Mouse (Mus musculus) G1E (cell line): ENCODE measurements around the gene Rbm28. TPM values are rescaled to one million over a fixed set of nuclear protein-coding genes. Genes with fewer than 3 reads are reported as not detected.

ENCODE experiments used
- ATAC-seq: 2 replicates; pipeline ENCODE4 v1.8.0; 2016; ENCODE audit warnings: mild to moderate bottlenecking; ENCODE audit not compliant: insufficient number of reproducible peaks, poor library complexity, low FRiP score, severe bottlenecking; ENCODE audit errors: extremely low read depth
- DNase-seq: peaks from one replicate; pipeline ENCODE4 v3.0.0; 2012; ENCODE audit warnings: low spot score
- H3K27me3 ChIP-seq: 2 replicates; pipeline ENCODE4 v1.6.1; 2012; ENCODE audit warnings: mild to moderate bottlenecking, low read length, inconsistent platforms; ENCODE audit not compliant: insufficient read depth
- H3K36me3 ChIP-seq: replicated peaks from 2 replicates; pipeline ENCODE3; 2012; ENCODE audit warnings: mild to moderate bottlenecking, inconsistent platforms
- H3K4me1 ChIP-seq: 2 replicates; pipeline ENCODE4 v1.6.1; 2012; ENCODE audit warnings: low read depth, low read length, inconsistent platforms, mixed read lengths; ENCODE audit not compliant: insufficient read depth
- H3K4me3 ChIP-seq: 2 replicates; pipeline ENCODE4 v1.5.1; 2012; ENCODE audit warnings: low read depth, mild to moderate bottlenecking, inconsistent platforms, low read length, moderate library complexity, mixed read lengths
- H3K9me3 ChIP-seq: replicated peaks from 2 replicates; pipeline ENCODE4 v1.6.1; 2012; ENCODE audit warnings: inconsistent platforms
- CTCF ChIP-seq: IDR thresholded peaks from 2 replicates; pipeline ENCODE4 v1.5.1; 2012; ENCODE audit warnings: low read depth, low read length, inconsistent platforms, mixed read lengths
- GATA1 ChIP-seq: IDR thresholded peaks from 2 replicates; pipeline ENCODE4 v1.6.1; 2012; ENCODE audit warnings: borderline replicate concordance, low read length, inconsistent platforms, mixed read lengths
- GATA2 ChIP-seq: IDR thresholded peaks from 2 replicates; pipeline ENCODE4 v1.6.1; 2012; ENCODE audit warnings: low read depth, low read length, inconsistent platforms, borderline replicate concordance
- POLR2AphosphoS5 ChIP-seq: IDR thresholded peaks from 2 replicates; pipeline ENCODE4 v1.6.1; 2012; ENCODE audit warnings: low read depth, low read length, inconsistent platforms; ENCODE audit not compliant: insufficient replicate concordance
- TAL1 ChIP-seq: conservative IDR thresholded peaks from 2 replicates; pipeline ENCODE4 v1.6.1; 2012; ENCODE audit warnings: low read depth, low read length, inconsistent platforms, mixed read lengths
- polyA plus RNA-seq: library from polyadenylated mRNA; stranded (reverse); fragments of >175 nt; gene quantifications from 2 replicates; pipeline ENCODE4 v1.2.3, GENCODE M21; 2012
- total RNA-seq, 2 experiments: library from RNA; stranded (forward) in 1 of 2; stranded (reverse) in 1 of 2; fragments of 200-1000 nt in 1 of 2; fragments of >200 nt in 1 of 2; fragmentation: Nextera tagmentation in 1 of 2; gene quantifications; 2 replicates each; pipeline ENCODE4 v1.2.3; 2014 to 2017

Gene Rbm28
- total and polyA plus RNA-seq, 3 experiments: 19.1 to 61.0 (median 59.1) TPM

DNA sequence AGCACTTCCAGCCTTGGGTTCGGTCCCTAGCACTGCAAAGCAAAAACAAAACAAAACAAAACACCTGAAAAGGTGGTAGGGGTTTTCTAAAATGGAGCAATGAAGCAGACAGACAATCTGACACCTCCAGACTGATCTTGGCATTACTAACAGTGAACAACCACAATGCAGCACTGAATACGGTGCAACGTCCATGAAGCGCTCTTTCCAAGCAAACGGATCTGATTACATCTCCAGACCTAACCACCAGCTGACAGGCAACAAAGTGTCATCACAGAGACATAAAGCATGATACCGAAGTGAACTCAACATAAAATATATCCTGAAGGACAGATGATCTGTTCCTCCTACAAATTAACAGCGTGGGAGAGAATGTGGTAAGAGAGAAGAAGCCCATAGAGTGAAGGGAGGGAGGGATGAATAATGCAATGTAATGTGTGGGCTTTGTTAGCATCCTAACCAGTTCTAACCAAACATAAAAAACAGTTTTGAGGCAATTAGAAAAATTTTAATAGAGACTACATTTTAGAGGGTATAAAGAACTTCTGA is 37.9 kb downstream of the Rbm28 start:
- Histone ChIP-seq H3K9me3 (no peaks in the 10 kb centered on the region), H3K27me3 (no peaks in the 10 kb centered on the region), H3K36me3 (peaks cover 79% of the 10 kb centered on the region), H3K4me1 (no peaks in the 10 kb centered on the region), H3K4me3 (no peak overlapping the region)
- DNase-seq: no peak
- TF ChIP-seq TAL1 (no peak), GATA1 (no peak), GATA2 (no peak), CTCF (no peak), POLR2AphosphoS5 (no peak)
- ATAC-seq: no peak

DNA sequence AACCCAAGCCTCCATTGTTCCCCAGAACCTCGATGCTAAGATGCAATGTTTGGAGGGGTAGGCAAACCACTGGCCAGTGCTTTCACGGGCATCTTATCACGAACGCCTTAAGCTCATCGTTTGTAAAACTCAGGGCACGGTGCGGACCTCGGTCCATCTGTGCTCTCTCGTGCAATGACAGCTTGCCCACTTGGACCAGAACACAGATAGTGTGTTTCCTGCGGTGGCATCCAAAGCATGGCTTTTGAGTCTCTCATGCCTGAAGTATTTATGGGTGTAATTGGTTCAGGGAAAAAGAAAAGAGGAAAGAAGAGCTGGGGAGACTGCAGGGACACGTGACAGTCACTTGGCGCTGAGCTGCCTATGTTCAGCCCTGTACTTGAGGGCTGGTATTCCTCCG is 44.8 kb downstream of the Rbm28 start:
- Histone ChIP-seq H3K27me3 (peaks cover 7% of the 10 kb centered on the region), H3K36me3 (peaks cover 14% of the 10 kb centered on the region), H3K9me3 (no peaks in the 10 kb centered on the region), H3K4me3 (no peak overlapping the region), H3K4me1 (0 out of 2 replicates have a peak, but pooled peaks cover 2% of the 10 kb centered on the region)
- ATAC-seq: no peak
- no peak for DNase-seq
- TF ChIP-seq GATA1 (no peak), GATA2 (no peak), TAL1 (no peak), CTCF (no peak), POLR2AphosphoS5 (no peak)

DNA sequence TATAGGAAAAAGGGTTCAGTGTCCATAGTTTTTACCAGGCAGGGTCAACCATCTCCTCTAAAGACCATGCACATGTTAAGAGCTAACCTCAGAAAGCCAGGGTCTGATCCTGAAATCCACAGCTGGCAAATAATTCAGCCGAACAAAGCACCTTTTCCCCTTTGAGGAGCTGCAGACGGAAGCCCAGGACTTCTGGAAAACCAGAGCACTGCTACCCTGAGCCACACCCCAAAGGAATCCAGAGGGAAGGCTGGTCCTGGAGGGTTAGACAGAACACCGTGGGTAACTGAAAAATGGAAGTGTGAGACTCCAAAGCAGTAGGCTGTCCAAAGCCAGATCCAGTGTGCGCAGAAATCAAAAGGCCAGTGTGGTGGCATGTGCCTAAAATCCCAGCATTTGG is 45.8 kb downstream of the Rbm28 start:
- Histone ChIP-seq H3K4me3 (no peak overlapping the region), H3K9me3 (no peaks in the 10 kb centered on the region), H3K36me3 (peaks cover 5% of the 10 kb centered on the region), H3K27me3 (peaks cover 7% of the 10 kb centered on the region), H3K4me1 (0 out of 2 replicates have a peak, but pooled peaks cover 2% of the 10 kb centered on the region)
- DNase-seq (no peak), ATAC-seq (no peak)
- TF ChIP-seq CTCF: no peak
- TF ChIP-seq POLR2AphosphoS5: no peak
- TF ChIP-seq GATA1: no peak
- TF ChIP-seq TAL1: no peak
- no peak for TF ChIP-seq GATA2

DNA sequence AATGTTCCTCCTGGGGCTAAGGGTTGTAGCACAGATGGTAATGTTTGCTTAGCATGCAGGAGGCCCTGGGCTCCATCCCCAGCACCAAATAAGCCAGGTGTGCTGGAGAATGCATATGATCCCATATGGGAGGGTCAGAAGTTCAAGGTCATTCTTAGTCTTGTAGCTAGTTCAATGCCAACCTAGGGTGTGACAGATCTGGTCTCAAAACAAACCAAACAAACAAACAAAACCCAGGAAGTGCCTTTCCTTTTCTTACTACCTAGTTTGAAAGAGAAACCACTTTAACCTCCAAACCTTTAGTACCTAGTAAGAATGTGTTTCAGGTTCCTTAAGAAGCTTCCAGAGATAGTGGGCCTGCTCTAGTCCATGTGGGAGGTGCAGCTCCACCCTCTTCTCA is 46.6 kb downstream of the Rbm28 start:
- DNase-seq (no peak), ATAC-seq (no peak)
- H3K4me3 ChIP-seq: no peak overlapping the region
- no peaks in the 10 kb centered on the region for H3K9me3 ChIP-seq
- no peak for TF ChIP-seq GATA1
- TF ChIP-seq GATA2: no peak
- no peak for TF ChIP-seq CTCF
- no peak for TF ChIP-seq POLR2AphosphoS5
- TF ChIP-seq TAL1: no peak
- peaks cover 7% of the 10 kb centered on the region for H3K27me3 ChIP-seq
- H3K4me1 ChIP-seq: 0 out of 2 replicates have a peak, but pooled peaks cover 2% of the 10 kb centered on the region
- H3K36me3 ChIP-seq: peaks cover 2% of the 10 kb centered on the region

DNA sequence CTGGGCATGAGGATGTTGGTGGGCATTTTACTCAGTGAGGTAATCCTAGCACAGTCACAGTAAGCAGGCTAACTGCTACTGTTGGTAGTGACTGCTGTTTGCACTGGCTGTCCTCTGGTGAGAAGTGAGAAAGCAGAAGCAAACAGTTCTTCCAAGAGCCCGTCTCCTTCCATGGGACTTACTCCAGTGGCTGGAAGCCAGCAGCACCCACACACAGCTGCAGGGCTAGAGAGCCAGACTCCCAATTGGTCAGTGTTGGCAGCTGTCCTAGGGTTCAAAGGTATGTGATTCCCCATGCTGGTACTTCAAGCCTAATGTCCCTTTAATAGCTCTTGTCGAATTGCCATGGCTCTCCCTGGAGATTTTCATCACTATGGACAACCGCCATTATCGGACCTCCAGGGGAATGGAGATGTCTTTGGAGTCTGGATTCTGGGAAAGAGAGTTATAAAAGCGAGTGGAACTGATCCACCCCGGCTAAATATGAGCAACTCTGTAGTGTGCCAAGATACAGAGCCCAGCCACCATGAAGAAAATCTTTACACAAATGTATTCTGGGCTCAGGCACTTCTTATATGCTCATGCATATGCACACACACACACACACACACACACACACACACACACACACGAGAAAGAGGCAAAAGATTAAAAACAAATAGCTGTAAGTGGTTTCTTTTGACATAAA is 47.2 kb downstream of the Rbm28 start:
- no peak for DNase-seq

DNA sequence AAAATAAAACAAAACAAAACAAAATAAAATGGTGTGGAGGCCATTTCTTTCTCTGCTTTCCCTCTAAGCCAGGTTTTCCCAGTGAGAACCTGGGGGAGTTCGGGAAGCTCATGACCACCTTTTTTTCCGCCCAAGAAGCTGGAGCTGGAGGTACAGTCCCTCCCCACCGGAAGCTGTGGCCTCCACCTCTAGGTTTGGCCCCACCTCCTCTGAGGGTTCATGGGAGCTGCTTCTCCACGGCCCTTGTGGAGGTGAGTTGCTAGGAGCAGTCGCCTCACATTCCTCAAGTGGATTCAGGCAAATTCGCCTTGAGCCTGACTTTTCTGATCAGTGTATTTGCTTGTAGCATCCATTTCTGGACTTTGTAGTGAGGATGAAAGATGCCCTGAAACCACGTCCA is 49.0 kb downstream of the Rbm28 start:
- DNase-seq (no peak), ATAC-seq (no peak)
- Histone ChIP-seq H3K4me3 (no peak overlapping the region), H3K36me3 (no peaks in the 10 kb centered on the region), H3K9me3 (peaks cover 12% of the 10 kb centered on the region), H3K4me1 (0 out of 2 replicates have a peak, but pooled peaks cover 2% of the 10 kb centered on the region), H3K27me3 (peaks cover 7% of the 10 kb centered on the region)
- TF ChIP-seq CTCF (no peak), TAL1 (no peak), GATA2 (no peak), POLR2AphosphoS5 (no peak), GATA1 (no peak)

More for the DNA sequence above, 47.2 kb downstream of the Rbm28 start:
- Histone ChIP-seq H3K36me3 (no peaks in the 10 kb centered on the region), H3K4me1 (0 out of 2 replicates have a peak, but pooled peaks cover 2% of the 10 kb centered on the region), H3K9me3 (no peaks in the 10 kb centered on the region), H3K4me3 (no peak overlapping the region), H3K27me3 (peaks cover 7% of the 10 kb centered on the region)
- TF ChIP-seq GATA1: no peak
- no peak for TF ChIP-seq POLR2AphosphoS5
- no peak for TF ChIP-seq TAL1
- TF ChIP-seq GATA2: no peak
- TF ChIP-seq CTCF: no peak
- no peak for ATAC-seq
